In the genomic region with DNA sequence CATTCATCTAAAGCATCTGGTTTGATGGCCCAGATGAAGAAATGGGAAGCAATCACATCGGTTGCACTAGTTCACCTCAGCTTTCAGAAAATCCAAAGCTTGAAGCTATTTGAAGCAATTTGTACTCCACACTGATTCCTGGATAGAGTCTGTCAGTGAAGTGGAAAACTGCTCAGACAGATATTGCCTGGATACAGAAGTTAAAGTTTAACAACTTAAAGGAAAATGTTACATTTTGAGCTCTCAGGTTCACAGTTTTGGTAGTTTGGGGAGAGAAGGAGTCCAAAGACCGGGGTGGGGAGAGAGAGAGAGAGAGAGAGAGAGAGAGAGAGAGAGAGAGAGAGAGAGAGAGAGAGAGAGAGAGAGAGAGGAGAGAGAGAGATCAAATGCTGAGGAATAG, we compare ENCODE assay signal across 34 mouse cellular contexts. TPM values are rescaled to one million over a fixed set of nuclear protein-coding genes. Genes with fewer than 3 reads are reported as not detected.
DNase-seq lines count a peak whose midpoint lies in the region; ATAC-seq and TF ChIP-seq lines count a peak whose summit lies in the region.
"Had no signal": no experiment of that assay in that cellular context is flagged by ENCODE, and none has a peak within 500 bp of the region (broad histone marks: within the 10 kb centered on the region; RNA-seq: fewer than 3 reads in every experiment).

No protein-coding gene starts in this region.

- no peak for TF ChIP-seq POLR2A in kidney, adult 2 months (IDR thresholded peaks at IDR 0.05; ENCODE audit: low read depth, low read length)
- no peak for TF ChIP-seq POLR2A in liver, adult 2 months (IDR thresholded peaks at IDR 0.05; ENCODE audit: extremely low read depth, insufficient read depth, low read length)

- ATAC-seq in liver, embryonic 11.5 days (replicated peaks; ENCODE audit: low FRiP score) = no peak
- no peak for ATAC-seq in kidney, postnatal 0 days (replicated peaks; ENCODE audit: low FRiP score, low read depth)
- ATAC-seq: forebrain, embryonic 14.5 days; forebrain, postnatal 0 days; Patski had no signal

- no peak for TF ChIP-seq CTCF in kidney, adult 2 months (conservative IDR thresholded peaks at IDR 0.05; ENCODE audit: insufficient read depth, insufficient read length, low read depth, low read length)
- TF ChIP-seq CTCF in liver, adult 2 months (IDR thresholded peaks at IDR 0.05; ENCODE audit: low read depth, low read length) = no peak
- no peak for TF ChIP-seq CTCF in kidney, postnatal 0 days (IDR thresholded peaks at IDR 0.05; ENCODE audit: low read depth)

- 31% methylated on average over 2 of the region's 2 CpGs for WGBS in kidney, adult 2 months
- 23% methylated on average over 2 of the region's 2 CpGs for WGBS in liver, adult 2 months
- WGBS in liver, embryonic 11.5 days = 62% methylated on average over 2 of the region's 2 CpGs
- 61% methylated on average over 2 of the region's 2 CpGs for WGBS in kidney, postnatal 0 days

- DNase-seq in kidney, adult 2 months = peak; percentile 77
- DNase-seq in kidney, postnatal 10 days = no peak
- peak; percentile 90 for DNase-seq in liver, adult 2 months (ENCODE audit: extremely low read depth, low read depth, low spot score)
- DNase-seq in liver, embryonic 11.5 days (ENCODE audit: low spot score) = no peak
- DNase-seq in kidney, postnatal 0 days (ENCODE audit: low spot score) = peak; percentile 14
- no peak for DNase-seq in layer of hippocampus, adult 9-10 months (ENCODE audit: low spot score)
- DNase-seq in spleen, adult 18-20 months = no peak
- DNase-seq: adrenal gland, postnatal 10 days; adrenal gland, postnatal 36 days; B cell, adult 2 months; cerebellum, adult 18-20 months; cerebellum, adult 9-11 months; cerebellum, postnatal 25 days; forebrain, postnatal 0 days; gastrocnemius, adult 2 months; gastrocnemius, postnatal 14 days; heart, adult 11 months had no signal

- no peaks in the 10 kb centered on the region; the same call in 1 of the 2 replicates for H3K4me1 ChIP-seq in kidney, adult 2 months (ENCODE audit: control insufficient read depth, insufficient read depth, low read length)
- peaks cover 7% of the 10 kb centered on the region; the same call in 1 of the 2 replicates for H3K4me1 ChIP-seq in liver, adult 2 months (ENCODE audit: control insufficient read depth, insufficient read depth, low read length)
- no peaks in the 10 kb centered on the region for H3K4me1 ChIP-seq in liver, embryonic 11.5 days (replicated peaks; ENCODE audit: control insufficient read depth, insufficient read depth, low read length)
- no peaks in the 10 kb centered on the region for H3K4me1 ChIP-seq in kidney, postnatal 0 days (replicated peaks; ENCODE audit: insufficient read depth, low read length)
- H3K4me1 ChIP-seq: embryonic facial prominence, embryonic 12.5 days; embryonic facial prominence, embryonic 15.5 days; hindbrain, embryonic 12.5 days had no signal

- no peaks in the 10 kb centered on the region for H3K27me3 ChIP-seq in kidney, adult 2 months (replicated peaks; ENCODE audit: control insufficient read depth, insufficient read depth, low read length)
- no peaks in the 10 kb centered on the region; the same call in 1 of the 2 replicates for H3K27me3 ChIP-seq in liver, adult 2 months (ENCODE audit: control insufficient read depth, insufficient read depth, low read length)
- H3K27me3 ChIP-seq in liver, embryonic 11.5 days (replicated peaks; ENCODE audit: control insufficient read depth, insufficient read depth, low read length) = no peaks in the 10 kb centered on the region
- H3K27me3 ChIP-seq in kidney, postnatal 0 days (ENCODE audit: insufficient read depth, low read length) = no peaks in the 10 kb centered on the region
- H3K27me3 ChIP-seq: CH12.LX; embryonic facial prominence, embryonic 12.5 days; embryonic facial prominence, embryonic 15.5 days; hindbrain, embryonic 12.5 days; Patski had no signal

- no peak overlapping the region for H3K9ac ChIP-seq in liver, adult 2 months (ENCODE audit: low read depth, low read length)
- H3K9ac ChIP-seq in liver, embryonic 11.5 days (ENCODE audit: low read depth, low read length) = no peak overlapping the region
- no peak overlapping the region for H3K9ac ChIP-seq in kidney, postnatal 0 days (ENCODE audit: low read depth, low read length)
- H3K9ac ChIP-seq: embryonic facial prominence, embryonic 12.5 days; embryonic facial prominence, embryonic 15.5 days; forebrain, postnatal 0 days; hindbrain, embryonic 12.5 days had no signal

- no peak overlapping the region for H3K27ac ChIP-seq in kidney, adult 2 months (ENCODE audit: insufficient read depth, low read depth, low read length)
- no peak overlapping the region for H3K27ac ChIP-seq in liver, adult 2 months (replicated peaks; ENCODE audit: insufficient read depth, low read depth, low read length)
- H3K27ac ChIP-seq in liver, embryonic 11.5 days (ENCODE audit: low read depth, low read length) = no peak overlapping the region
- H3K27ac ChIP-seq in kidney, postnatal 0 days = peak overlapping the region; percentile 50; the same call in 1 of the 2 replicates
- H3K27ac ChIP-seq: embryonic facial prominence, embryonic 12.5 days; embryonic facial prominence, embryonic 15.5 days; gastrocnemius, adult 2 months; hindbrain, embryonic 12.5 days had no signal

- H3K9me3 ChIP-seq in liver, embryonic 11.5 days (ENCODE audit: control insufficient read depth, low read length) = no peaks in the 10 kb centered on the region
- no peaks in the 10 kb centered on the region for H3K9me3 ChIP-seq in kidney, postnatal 0 days (replicated peaks; ENCODE audit: low read length)
- H3K9me3 ChIP-seq: embryonic facial prominence, embryonic 12.5 days; embryonic facial prominence, embryonic 15.5 days; G1E; hindbrain, embryonic 12.5 days had no signal

- no peak overlapping the region for H3K4me2 ChIP-seq in liver, embryonic 11.5 days
- no peak overlapping the region for H3K4me2 ChIP-seq in kidney, postnatal 0 days (ENCODE audit: low read length)
- H3K4me2 ChIP-seq: embryonic facial prominence, embryonic 12.5 days; embryonic facial prominence, embryonic 15.5 days; heart, embryonic 11.5 days; hindbrain, embryonic 12.5 days had no signal

- H3K79me2 ChIP-seq in liver, adult 2 months (ENCODE audit: control insufficient read depth, insufficient read depth, low read length) = no peaks in the 10 kb centered on the region

- no peak overlapping the region for H3K4me3 ChIP-seq in kidney, adult 2 months (ENCODE audit: insufficient read depth, low read depth, low read length)
- no peak overlapping the region for H3K4me3 ChIP-seq in liver, adult 2 months (ENCODE audit: insufficient read depth, low read depth, low read length)
- H3K4me3 ChIP-seq in liver, embryonic 11.5 days (ENCODE audit: low read depth, low read length) = no peak overlapping the region
- no peak overlapping the region for H3K4me3 ChIP-seq in kidney, postnatal 0 days (replicated peaks; ENCODE audit: low read depth, low read length)
- H3K4me3 ChIP-seq: embryonic facial prominence, embryonic 12.5 days; embryonic facial prominence, embryonic 15.5 days; gastrocnemius, adult 2 months; hindbrain, embryonic 12.5 days had no signal

- no peaks in the 10 kb centered on the region for H3K36me3 ChIP-seq in kidney, adult 2 months (ENCODE audit: control insufficient read depth, insufficient read depth, low read length)
- H3K36me3 ChIP-seq in liver, adult 2 months (ENCODE audit: control insufficient read depth, insufficient read depth, low read length) = no peaks in the 10 kb centered on the region
- H3K36me3 ChIP-seq in liver, embryonic 11.5 days (ENCODE audit: control insufficient read depth, insufficient read depth, low read length) = no peaks in the 10 kb centered on the region
- H3K36me3 ChIP-seq in kidney, postnatal 0 days (ENCODE audit: insufficient read depth, low read length) = no peaks in the 10 kb centered on the region
- H3K36me3 ChIP-seq: embryonic facial prominence, embryonic 12.5 days; embryonic facial prominence, embryonic 15.5 days; G1E; hindbrain, embryonic 12.5 days had no signal

RNA-seq across cellular contexts. Expression of gene Slc22a27, which starts 2.9 kb away (rescaled TPM):
- polyA plus RNA-seq in kidney, adult 2 months (2012; rRNA removed) = 1.7 and 2.3 TPM in 2 replicates
- total RNA-seq in liver, adult 2 months (2014; rRNA removed) = 16.2 and 25.1 TPM in 2 replicates
- 22.3 and 23.2 TPM in 2 replicates for polyA plus RNA-seq in liver, adult 2 months (2012; rRNA removed)
- not detected in 2 replicates for polyA plus RNA-seq in liver, embryonic 11.5 days (2014; fragmentation: Nextera tagmentation; extraction: Ambion mirVana)
- 9.5 and 9.6 TPM in 2 replicates for polyA plus RNA-seq in kidney, postnatal 0 days (2015; fragmentation: Nextera tagmentation; extraction: Ambion mirVana)
- total RNA-seq: adrenal gland, adult 18-20 months; adrenal gland, postnatal 36 days; CH12.LX; common myeloid progenitor, adult 5-6 weeks; forebrain, postnatal 0 days; G1E; gastrocnemius, adult 2 months; gastrocnemius, postnatal 14 days; heart, adult 8-10 months; heart, postnatal 25 days; hematopoietic stem cell, adult 5-6 weeks had no signal
- polyA plus RNA-seq: embryonic facial prominence, embryonic 12.5 days; embryonic facial prominence, embryonic 15.5 days; forebrain, embryonic 11.5 days; forebrain, embryonic 14.5 days; forebrain, postnatal 0 days; frontal cortex, adult 2 months; G1E; heart, embryonic 11.5 days; heart, embryonic 14.5 days; heart, postnatal 0 days; hindbrain, embryonic 12.5 days; Patski had no signal

Comparison
In these comparisons a context has a peak if more than half of its experiments do, and no peak if none do; other contexts are left out.
1. DNase-seq: peak in kidney, adult 2 months (single experiment), liver, adult 2 months (single experiment) and kidney, postnatal 0 days (single experiment); none in kidney, postnatal 10 days (single experiment), liver, embryonic 11.5 days (single experiment), layer of hippocampus, adult 9-10 months (single experiment) and spleen, adult 18-20 months (0 of 2).